Mouse (Mus musculus) T-helper 1 cell (primary cell): ENCODE measurements at regions not wholly inside any gene's neighbourhood (a gene's known extent, or its start where the extent isn't known, plus 50 kb on each side); places are given as distances from the start of the nearest gene placed in this dataset.

ENCODE experiments used
- in situ Hi-C: fragments of 300-600 bp; cut with MboI, MseI; formaldehyde crosslinking; loops from one replicate; pipeline ENCODE4 v1.15.1; 2025; ENCODE audit warnings: high pct_unique_total_duplicates

DNA sequence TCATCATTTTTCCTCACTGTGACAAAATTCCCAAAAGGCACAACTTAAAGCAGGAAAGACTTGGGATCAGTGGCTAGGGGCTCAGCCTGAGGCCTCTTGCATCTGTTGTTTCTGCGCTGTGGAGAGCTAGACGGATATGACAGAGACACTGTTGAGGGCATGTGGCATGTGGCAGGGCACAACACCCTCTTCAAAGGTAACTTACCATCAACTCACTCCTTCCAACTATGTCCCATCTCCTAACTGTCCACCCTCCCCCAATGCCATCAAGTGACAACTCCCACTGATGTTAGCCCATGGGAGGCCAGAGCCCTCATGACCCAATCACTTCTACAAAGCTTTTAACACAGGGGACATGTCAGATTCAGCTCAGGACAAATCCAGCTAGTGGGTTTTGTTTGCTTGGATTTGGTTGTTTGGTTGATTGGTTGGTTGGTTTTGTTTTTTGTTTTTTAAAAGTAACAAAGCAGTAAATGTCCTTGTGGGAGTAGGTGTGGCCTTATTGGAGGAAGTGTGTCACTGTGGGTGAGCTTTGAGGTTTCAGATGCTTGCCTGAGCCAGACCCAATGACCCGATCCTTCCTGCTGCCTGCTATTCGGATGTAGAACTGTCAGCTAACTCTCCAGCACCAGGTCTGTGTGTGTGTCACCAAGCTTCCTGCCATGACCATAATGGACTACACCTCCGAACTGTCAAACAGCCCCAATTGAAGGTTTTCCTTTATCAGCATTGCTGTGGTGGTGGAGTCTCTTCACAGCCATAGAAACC is 53.2 kb upstream of the Lef1 start:
- in situ Hi-C loops = no loop called here

DNA sequence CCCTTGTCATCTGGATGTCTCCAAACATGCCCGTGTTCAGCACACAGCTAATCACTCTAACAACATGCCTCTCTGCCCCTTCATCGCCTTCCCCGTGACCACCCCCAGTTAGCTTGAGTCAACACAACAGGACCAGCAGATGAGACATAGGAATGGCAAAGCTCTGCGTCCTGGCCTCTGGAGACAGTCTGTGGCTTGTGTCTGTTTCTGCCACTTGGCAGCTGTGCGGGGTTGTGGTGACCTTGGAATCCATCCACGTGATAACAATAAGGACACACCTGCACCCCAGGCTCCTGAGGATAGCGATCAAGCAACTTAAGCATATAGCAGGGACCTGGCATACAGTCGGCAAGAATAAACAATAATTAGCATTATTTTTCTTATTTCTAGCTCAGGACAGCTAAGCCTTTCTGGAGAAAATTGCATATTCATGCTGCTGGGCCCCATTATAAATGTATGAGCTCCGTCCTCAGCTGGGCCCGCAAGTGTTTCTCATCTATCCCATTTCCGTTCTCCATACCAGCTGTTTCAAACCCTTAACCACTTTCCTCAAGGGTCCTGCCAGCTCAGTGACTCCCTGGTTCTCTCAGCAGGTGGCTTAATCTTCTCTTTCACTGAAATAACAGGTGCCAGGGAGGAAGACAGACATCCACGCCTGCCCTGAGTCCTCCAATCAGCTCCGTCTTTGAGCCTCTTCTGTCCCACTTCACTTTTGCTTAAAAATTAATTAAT is 55.9 kb upstream of the Lef1 start:
- in situ Hi-C loops = no loop called here

DNA sequence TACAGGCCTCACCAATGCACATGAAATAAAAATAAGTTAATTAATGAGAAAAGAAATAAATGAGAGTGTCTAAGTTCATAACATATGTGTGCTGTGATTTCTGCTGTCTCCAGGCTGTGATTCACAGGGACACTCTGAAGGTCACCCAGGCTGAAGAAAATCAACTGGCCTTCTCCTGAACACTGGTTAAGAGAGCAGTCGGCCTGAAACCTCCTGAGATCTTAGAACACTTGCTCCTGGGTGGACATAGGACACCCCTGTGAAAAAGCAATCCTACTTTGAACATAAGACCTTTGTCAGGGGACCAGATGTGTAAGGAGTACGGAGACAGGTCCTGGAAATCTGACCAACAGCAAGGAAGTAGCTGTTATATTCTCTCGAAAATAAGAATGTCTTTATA is 62.6 kb upstream of the Lef1 start:
- in situ Hi-C loops = no loop called here

DNA sequence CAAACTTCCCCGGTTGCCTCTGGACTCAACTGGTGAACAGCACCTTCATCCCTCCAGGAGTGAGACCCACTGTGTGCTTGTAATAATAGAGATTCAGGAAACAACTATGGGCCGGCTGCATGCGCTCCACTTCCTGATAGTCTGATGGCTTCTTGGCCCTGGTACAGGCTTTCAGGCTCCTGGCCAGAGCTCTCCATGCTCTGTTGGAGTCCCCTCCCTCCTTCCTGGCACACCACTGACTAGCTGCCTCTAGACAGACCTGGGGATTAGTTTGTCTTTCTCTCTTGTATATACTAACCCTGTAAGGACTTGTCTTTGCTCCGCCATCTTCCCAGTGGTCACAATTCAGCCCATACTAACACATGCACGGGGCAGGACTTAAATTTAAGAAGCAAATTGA is 63.9 kb upstream of the Lef1 start:
- in situ Hi-C loops = no loop called here

DNA sequence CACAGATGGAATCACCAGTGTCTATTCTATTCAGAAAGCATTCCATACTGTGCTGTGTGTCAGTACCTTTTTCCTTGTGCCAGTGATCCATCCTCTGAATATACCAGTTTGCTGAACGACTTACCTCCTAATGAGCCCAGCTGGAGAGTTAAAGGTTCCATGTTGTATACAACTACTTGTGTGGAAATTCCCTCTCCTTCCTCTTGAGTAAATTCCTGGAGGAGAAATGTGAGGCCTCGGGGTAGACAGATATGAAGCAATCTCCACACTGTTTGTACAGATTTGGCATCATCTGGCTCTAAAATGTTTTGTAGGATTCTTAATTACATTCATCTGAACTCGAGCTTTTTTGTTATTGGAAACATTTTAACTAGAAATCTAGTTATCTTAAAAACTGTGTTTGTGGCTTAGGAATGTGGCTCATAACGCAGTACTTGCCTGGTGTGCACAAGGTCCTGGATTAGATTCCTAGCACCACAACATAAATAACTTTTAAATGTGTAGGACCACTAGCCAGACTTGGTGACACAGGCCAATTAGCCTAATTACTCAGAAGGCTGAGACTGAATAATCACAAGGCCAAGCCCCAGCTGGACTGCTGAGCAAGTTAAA is 70.0 kb upstream of the Lef1 start:
- in situ Hi-C loops = no loop called here

DNA sequence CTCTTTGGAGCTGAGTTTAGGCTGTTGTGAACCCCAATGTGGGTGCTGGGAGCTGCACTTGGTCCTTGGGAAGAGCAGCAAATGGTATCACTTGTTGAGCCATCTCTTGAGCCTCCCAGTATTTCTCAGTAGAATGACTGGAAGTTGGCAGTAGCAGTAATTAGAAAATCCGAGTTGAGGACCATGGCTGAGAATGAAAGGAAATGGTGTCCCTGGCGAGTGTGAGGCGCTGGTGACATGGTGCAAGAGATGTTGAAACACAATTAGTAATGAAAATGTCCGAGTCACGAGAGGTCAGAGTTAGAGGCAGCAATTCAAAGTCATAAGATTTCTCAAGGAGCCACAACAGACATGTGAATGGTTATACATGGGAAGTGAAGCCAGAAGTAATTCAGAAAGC is 73.2 kb upstream of the Lef1 start:
- in situ Hi-C loops = no loop called here

DNA sequence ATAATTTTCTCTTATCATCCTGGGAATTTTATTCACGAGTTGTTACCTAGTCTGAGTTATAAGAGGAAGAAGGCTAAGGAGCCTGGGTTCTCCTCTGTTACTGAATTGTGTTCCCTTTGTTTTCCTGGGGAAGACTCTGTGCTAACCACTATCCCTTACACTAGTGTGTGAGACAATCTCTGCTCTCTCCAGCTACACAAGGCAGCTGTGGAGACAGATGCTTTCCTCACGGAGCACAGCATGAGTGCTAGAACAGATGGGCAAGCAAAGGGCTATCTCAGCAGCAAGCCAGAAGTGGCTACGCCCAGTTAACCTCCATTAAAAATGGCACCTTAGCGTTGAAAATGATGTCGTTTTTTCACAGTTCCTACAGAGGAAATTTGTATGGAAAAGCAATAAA is 75.5 kb upstream of the Lef1 start:
- in situ Hi-C loops = no loop called here

DNA sequence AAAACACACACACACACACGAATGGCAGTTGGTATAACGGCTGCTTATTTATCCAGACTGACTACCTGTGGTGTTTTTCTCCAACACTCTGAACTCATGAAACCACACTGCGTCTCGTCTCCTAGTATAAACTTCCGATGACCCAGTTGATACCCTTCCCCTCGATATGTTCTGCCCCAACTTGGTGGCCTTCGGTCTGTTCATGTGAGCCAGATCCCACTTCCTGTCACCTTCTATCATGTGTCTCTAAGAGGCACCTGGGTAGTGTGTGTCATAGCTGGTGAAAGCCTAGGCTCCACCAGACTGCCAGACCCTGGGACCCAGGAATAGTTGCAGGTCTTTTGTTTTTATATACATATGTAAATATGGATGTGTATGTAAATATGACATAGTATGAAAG is 83.9 kb upstream of the Lef1 start:
- in situ Hi-C loops = no loop called here

DNA sequence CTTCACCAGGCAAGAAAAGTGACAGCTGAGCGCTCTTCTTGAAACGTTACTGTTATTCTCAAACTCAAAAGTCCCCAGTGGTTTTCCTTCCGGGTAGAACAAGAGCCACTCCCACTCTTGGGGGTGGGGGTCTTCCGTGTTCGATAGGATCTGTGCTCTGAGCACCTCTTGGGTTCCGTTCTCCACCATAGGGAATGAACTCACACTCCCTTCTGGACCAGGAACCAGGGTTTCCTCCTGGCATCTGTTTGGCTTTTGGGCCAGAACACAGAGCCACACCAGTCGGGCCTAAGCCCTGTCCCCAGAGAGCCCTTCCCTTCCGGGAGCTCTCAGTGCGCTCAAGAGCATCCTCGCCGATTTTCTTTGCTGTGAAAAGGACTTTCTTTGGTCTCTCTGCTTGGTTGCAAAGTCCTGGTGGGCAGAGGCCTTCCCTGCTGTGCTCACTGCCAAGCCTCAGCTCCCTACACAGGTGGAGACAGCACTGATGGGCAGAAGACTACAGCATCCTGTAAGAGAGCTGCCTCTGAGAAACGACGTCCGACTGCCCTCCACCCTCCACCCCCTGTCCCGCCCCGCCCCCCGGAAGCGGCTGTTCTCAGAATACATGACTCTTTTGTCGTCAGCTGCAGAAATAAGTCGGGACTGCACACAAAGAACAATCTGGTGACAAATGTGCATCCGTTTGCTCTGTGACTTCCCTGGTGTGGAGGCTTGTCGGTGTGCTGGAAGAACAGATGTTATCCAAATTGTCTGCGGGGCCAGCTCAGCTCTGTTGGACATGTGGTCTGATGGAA is 90.9 kb upstream of the Lef1 start:
- in situ Hi-C loops = no loop called here

DNA sequence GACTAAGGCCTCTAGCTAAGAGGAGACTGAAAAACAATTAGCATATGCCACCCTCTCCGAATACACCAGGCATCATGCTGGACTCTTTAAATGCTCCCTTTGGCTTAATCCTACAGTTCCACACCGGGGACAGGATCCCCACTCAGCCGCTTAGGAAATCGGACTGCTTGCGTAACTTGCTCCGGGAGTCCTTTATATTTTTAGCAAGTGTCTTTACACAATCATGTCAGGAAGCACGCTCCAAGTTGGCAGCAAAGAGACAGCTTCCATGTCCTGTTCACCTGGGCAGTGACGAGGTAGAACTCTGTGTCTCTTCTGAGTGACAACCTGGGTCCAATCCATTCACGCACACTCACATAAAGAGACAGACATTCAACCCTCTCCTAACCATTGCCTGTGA is 92.4 kb upstream of the Lef1 start:
- in situ Hi-C loops = no loop called here

DNA sequence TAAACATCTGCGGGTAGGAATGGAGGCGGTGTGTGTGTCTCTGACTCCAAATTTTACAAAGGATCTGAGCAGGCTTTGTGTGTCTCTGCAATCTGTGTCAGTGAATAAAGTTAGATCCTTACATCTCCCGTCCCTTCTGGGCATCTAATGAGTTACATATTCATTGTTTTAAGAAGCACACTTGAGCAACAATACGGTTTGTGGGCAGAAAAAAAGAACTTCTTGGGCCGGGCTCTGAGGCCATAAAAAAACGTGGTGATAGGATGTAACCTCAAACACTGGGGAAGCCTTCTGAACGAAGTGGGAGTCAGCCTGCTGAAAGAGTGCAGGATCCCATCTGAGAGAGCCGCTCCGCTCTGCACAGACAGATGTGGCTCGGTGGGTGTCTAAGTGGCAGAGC is 94.2 kb upstream of the Lef1 start:
- in situ Hi-C loops = no loop called here

DNA sequence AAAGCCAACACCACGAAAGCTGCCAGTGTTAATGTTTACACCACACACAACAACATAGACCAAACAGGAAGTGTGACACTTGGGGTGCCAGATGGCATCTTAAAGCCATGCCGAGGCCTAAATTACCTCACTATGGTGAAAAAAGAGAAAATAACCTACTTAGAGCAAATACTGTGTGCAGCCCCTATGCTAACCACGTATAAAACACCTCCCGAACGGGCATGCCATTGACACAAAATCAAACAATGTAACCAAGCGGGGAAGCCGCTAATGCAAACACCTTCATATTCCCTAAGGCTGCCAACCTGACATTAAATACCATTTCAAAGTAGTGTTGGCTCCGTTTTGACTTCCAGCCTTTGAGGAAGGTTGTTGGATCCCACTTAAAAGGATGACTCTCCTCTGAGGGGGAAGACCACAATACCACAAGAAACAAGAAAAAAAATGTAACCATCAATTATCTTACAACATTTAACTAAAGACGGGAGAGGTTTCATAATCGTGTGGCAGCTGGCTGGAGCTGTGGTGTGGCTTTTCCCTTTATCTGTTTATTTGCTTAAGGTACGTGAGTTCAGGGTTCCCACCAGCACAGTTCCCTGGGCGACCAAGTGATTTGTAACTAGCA is 96.1 kb upstream of the Lef1 start:
- in situ Hi-C loops = no loop called here

DNA sequence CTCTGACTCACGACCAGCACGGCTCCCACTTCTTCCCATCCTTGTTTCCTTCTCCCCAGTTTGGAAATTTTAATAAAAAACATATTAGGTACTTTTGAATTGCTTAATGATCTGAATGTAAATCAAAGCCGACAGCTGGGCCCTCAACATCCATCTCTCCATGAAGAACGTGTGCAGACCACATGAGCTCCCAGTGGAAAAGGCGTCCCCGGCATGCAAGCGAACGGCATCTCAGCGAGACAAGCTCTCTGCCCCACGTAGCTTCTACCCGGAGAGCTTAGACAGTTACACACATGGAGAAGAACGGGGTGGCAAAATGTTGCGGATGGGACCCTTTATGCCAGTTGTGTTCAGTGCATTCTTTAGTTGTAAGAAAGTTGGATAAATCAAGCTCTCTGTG is 109.6 kb upstream of the Lef1 start:
- in situ Hi-C loops = no loop called here

DNA sequence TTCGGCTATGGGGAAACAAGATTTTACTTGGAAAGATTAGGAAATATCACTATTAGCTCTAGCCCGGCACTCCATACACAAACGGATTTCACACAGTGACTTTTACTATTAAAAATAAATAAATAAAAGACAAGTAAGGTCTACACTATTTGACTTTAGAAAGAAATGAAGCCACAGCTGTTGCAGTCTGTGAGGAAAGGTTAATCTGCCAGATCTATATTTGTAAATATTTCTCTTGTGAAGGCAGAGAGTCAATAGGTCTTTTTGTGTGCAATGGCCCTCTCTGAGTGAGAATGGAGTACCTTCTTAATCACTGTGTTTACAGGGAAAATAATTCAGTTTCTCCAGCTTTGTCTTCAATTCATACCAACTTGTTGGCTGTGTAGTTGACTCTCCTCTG is 110.0 kb upstream of the Lef1 start:
- in situ Hi-C loops = no loop called here

DNA sequence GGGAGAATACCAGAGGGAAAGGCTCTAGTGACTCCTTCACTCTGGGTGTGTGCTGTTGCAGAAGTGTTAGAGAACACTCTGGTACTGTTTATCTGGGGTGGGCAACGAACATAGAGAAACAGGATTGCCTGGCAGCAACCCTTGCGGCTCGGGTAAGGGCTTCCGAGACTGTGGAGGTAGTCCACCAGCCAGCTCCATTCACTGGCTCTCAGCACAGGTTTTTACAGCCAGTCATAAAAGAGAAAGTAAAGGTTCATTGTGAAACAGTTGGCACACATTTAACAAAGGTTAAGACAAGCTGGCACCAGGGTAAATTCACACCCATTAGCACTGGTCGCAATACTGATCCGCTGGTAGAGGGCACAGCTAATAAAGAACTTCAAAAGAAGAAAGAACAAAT is 110.5 kb upstream of the Lef1 start:
- in situ Hi-C loops = no loop called here

DNA sequence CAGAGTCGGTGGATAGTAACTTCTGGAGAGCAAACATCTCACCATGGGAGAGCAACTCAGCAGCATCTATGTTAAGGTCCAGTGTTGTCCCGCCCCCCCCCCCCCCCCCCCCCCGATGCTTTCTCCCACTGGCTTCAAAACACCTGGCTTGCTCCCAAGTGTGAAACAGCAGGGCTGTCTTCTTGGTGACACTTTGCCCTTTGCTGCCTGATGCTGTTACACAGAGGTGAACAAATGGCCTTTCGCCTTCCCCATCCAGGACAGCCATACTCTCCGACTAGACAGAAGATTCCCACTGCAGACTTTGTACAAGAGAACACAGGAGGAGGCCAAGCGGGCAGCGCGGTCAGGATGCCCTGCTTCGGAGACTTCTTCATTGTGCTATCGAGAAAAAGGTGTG is 111.8 kb upstream of the Lef1 start:
- in situ Hi-C loops = no loop called here

DNA sequence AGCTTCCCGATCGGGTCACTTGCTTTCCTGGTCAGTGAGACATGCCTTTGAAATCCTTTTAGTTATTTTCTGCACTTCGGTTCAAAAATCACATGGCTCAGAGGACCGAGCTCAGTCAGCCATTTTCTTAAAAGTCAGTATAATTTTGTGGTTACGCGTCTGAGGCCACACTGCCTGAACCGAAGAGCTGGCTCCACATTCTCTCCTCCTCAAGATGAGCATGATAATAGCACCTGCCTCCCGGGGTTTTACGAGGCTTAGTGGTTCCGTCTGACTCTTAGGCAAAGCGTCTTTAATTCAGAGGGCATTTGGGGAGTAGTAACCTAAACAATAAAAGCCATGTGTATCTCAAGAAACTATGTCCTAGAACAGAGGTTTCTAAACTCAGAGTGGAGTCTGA is 113.5 kb upstream of the Lef1 start:
- in situ Hi-C loops = no loop called here

DNA sequence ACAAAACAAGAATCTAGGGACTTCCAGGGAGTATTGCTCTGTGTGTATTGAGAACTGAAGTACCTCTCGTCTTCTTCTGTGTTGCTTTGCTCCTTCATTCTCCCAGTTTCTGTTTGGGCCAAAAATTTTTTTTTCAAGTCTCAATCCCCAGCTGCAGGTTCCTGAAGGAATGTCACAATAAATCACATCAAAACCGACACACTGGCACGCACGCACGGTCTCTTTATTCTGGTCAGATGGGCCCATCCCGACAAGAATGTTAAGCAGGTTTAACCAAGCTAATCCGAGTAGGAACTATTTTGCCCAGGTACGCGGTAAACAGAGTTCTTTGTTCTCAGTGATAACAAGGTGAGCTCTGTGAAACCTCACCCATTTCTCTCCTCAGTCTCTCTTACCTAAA is 118.3 kb upstream of the Lef1 start:
- in situ Hi-C loops = no loop called here

DNA sequence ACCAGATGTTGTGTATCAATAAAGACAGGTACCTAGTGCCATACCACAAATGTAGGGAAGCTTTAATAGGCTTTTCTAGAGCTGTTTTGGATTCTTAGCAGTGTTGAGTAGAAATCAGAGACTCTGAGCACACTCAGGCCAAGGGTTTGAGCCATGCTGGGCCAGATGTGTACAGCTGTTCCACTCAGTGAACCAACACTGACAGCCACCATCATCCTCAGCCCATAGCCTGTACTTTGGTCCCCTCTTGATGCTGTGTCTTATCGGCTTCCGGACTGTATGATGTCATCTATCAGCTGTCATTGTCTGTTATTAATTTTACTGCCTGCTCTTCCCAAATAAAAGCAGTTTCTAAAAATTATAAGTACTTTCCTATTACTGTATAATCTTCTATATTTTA is 123.6 kb upstream of the Lef1 start:
- in situ Hi-C loops = no loop called here

DNA sequence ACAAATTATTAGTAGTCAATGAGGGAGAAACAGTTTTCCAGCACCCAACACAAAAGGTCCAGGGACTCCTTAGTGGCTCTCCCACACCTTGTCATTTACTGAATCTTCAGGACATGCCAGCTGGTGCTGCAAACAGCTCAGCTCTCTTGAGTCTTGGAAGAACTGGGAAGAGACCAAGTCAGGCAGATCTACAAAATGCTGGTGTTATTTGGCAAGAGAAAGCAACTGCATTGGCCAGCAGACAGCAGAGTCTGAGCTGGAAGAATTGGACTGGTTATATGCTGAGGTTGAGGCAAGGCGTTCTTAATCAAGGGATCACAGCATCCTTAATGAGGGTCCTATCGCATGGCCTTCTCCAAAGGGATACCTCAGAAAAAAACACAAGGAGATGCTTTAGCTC is 124.2 kb upstream of the Lef1 start:
- in situ Hi-C loops = no loop called here

DNA sequence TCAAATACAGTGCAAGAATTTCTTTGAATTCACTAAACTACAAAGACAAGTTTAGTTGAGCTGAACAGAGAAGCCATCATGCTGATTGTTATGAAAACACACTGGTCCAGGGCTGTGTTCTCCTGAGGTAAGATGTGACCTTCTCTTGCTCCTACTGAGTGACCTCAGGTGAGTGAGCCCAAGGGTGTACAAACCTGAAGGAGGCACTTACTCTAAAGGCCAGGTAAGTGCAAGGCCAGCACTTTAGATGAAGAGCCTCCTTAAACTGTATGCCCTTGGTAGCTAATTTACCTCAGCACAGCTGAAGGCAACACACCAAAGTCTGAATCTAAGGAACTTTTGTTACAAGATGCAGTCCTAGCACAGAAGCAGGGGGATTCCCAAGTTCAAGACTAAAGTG is 128.7 kb upstream of the Lef1 start:
- in situ Hi-C loops = no loop called here
